Mouse (Mus musculus) intestine, postnatal 0 days (tissue): Measurements from ENCODE around the gene Smim22. TPM values are rescaled to one million over a fixed set of nuclear protein-coding genes. Genes with fewer than 3 reads are reported as not detected.

Experiments used
- ATAC-seq: fragments of 200-750 bp; cut with Nextera tagmentation; 2 replicates; pipeline ENCODE4 v1.8.0; 2017; ENCODE audit warnings: mild to moderate bottlenecking, moderate TSS enrichment, moderate library complexity
- H3K27ac ChIP-seq: fragments of 300-500 bp; sonication (generic); 2 replicates; pipeline ENCODE4 v1.5.1; 2014; ENCODE audit warnings: mild to moderate bottlenecking, low read depth, low read length, moderate library complexity
- H3K27me3 ChIP-seq: fragments of 300-500 bp; sonication (generic); replicated peaks from 2 replicates; pipeline ENCODE4 v1.6.1; 2014; ENCODE audit warnings: low read length, mixed read lengths; ENCODE audit not compliant: control insufficient read depth, insufficient read depth
- H3K36me3 ChIP-seq: fragments of 300-500 bp; sonication (generic); 2 replicates; pipeline ENCODE4 v1.6.1; 2014; ENCODE audit warnings: mild to moderate bottlenecking, moderate library complexity; ENCODE audit not compliant: control insufficient read depth, insufficient read depth
- H3K4me1 ChIP-seq: fragments of 300-500 bp; sonication (generic); replicated peaks from 2 replicates; pipeline ENCODE4 v1.6.1; 2014; ENCODE audit warnings: antibody characterized with exemption, low read length, mixed read lengths; ENCODE audit not compliant: control insufficient read depth, insufficient read depth
- H3K4me2 ChIP-seq: fragments of 300-500 bp; sonication (generic); replicated peaks from 2 replicates; pipeline ENCODE4 v1.6.1; 2014; ENCODE audit warnings: low read depth, mild to moderate bottlenecking, moderate library complexity
- H3K4me3 ChIP-seq: fragments of 300-500 bp; sonication (generic); 2 replicates; pipeline ENCODE4 v1.5.1; 2014; ENCODE audit warnings: low read depth, low read length
- H3K9ac ChIP-seq: fragments of 300-500 bp; sonication (generic); 2 replicates; pipeline ENCODE4 v1.6.1; 2014; ENCODE audit warnings: mild to moderate bottlenecking, low read depth, low read length
- H3K9me3 ChIP-seq: fragments of 300-500 bp; sonication (generic); 2 replicates; pipeline ENCODE4 v1.6.1; 2016; ENCODE audit warnings: mixed run types; ENCODE audit not compliant: control insufficient read depth
- CTCF ChIP-seq: sonication (generic); IDR thresholded peaks from 2 replicates; pipeline ENCODE4 v1.5.1; 2016; ENCODE audit warnings: low read depth, mild to moderate bottlenecking, control low read depth, antibody characterized with exemption, moderate library complexity
- WGBS: fragments of 180-500 bp; shearing (Covaris S2); extraction: QIAGEN DNeasy Blood & Tissue Kit; methylation state at CpG from one replicate; pipeline ENCODE4 v1.1.7; 2014; 5-methylcytosine and 5-hydroxymethylcytosine counted together
- polyA plus RNA-seq: library from polyadenylated mRNA; unstranded; fragments of >200 nt; fragmentation: Nextera tagmentation; extraction: Ambion mirVana; gene quantifications from 2 replicates; pipeline ENCODE4 v1.2.1, GENCODE M21; 2015

Smim22 gene
- polyA plus RNA-seq, 1 experiment from 2014 or later = 329 TPM

GRCm38 (mm10) chr16:4978275-4979051, 28.6 kb upstream of the Smim22 start:
- no peak for TF ChIP-seq CTCF
- Histone ChIP-seq H3K36me3 (no peaks in the 10 kb centered on the region), H3K27ac (no peak overlapping the region), H3K4me2 (no peak overlapping the region), H3K4me1 (no peaks in the 10 kb centered on the region), H3K9me3 (no peaks in the 10 kb centered on the region), H3K27me3 (no peaks in the 10 kb centered on the region), H3K4me3 (no peak overlapping the region), H3K9ac (no peak overlapping the region)
- 52% methylated on average over 5 of the region's 5 CpGs for WGBS
- ATAC-seq = no peak

- Histone ChIP-seq H3K4me2 (no peak overlapping the region), H3K36me3 (no peaks in the 10 kb centered on the region), H3K27ac (no peak overlapping the region), H3K4me3 (no peak overlapping the region), H3K9me3 (no peaks in the 10 kb centered on the region), H3K27me3 (no peaks in the 10 kb centered on the region), H3K9ac (no peak overlapping the region), H3K4me1 (no peaks in the 10 kb centered on the region)
- WGBS = 66% methylated on average over 4 of the region's 4 CpGs
- no peak; the same call in 1 of the 2 replicates for ATAC-seq
- TF ChIP-seq CTCF = peak; percentile 77
These were observed 27.2 kb upstream of the Smim22 start for GRCm38 (mm10) chr16:4979755-4980380.

GRCm38 (mm10) chr16:4984717-4985116, 22.4 kb upstream of the Smim22 start:
- no peak for ATAC-seq
- Histone ChIP-seq H3K9ac (no peak overlapping the region), H3K27ac (no peak overlapping the region), H3K36me3 (no peaks in the 10 kb centered on the region), H3K4me3 (no peak overlapping the region), H3K27me3 (no peaks in the 10 kb centered on the region), H3K4me2 (no peak overlapping the region), H3K4me1 (no peaks in the 10 kb centered on the region), H3K9me3 (no peaks in the 10 kb centered on the region)
- TF ChIP-seq CTCF = no peak
- WGBS = 91% methylated on average over 12 of the region's 12 CpGs

- H3K27ac ChIP-seq = no peak overlapping the region
- ATAC-seq = no peak
- H3K4me1 ChIP-seq = 0 out of 2 replicates have a peak, but pooled peaks cover 6% of the 10 kb centered on the region
- TF ChIP-seq CTCF = no peak
- no peaks in the 10 kb centered on the region for H3K27me3 ChIP-seq
- WGBS = 87% methylated on average over 4 of the region's 4 CpGs
- H3K4me3 ChIP-seq = no peak overlapping the region
- no peaks in the 10 kb centered on the region for H3K36me3 ChIP-seq
- no peak overlapping the region for H3K9ac ChIP-seq
- H3K9me3 ChIP-seq = no peaks in the 10 kb centered on the region
- no peak overlapping the region for H3K4me2 ChIP-seq
These were observed 13.8 kb upstream of the Smim22 start for GRCm38 (mm10) chr16:4993276-4993675.

- 20% methylated on average over 2 of the region's 3 CpGs for WGBS
- Histone ChIP-seq H3K4me1 (0 out of 2 replicates have a peak, but pooled peaks cover 6% of the 10 kb centered on the region), H3K9me3 (no peaks in the 10 kb centered on the region), H3K9ac (no peak within 1 kb of the TSS), H3K4me3 (no peak within 1 kb of the TSS), H3K36me3 (no peaks in the 10 kb centered on the region), H3K27ac (no peak within 1 kb of the TSS), H3K4me2 (no peak within 1 kb of the TSS), H3K27me3 (no peaks in the 10 kb centered on the region)
- no peak for TF ChIP-seq CTCF
- ATAC-seq = no peak
These were observed 9.5 kb upstream of the Smim22 start, which contains the start of gene Sept12 for GRCm38 (mm10) chr16:4997553-4997952. Sept12 (minus strand) TSS chr16:4997852.

- Histone ChIP-seq H3K4me1 (0 out of 2 replicates have a peak, but pooled peaks cover 6% of the 10 kb centered on the region), H3K4me3 (no peak overlapping the region), H3K9me3 (no peaks in the 10 kb centered on the region), H3K4me2 (no peak overlapping the region), H3K27me3 (no peaks in the 10 kb centered on the region), H3K36me3 (no peaks in the 10 kb centered on the region), H3K27ac (no peak overlapping the region), H3K9ac (no peak overlapping the region)
- 8% methylated on average over 1 of the region's 1 CpGs for WGBS
- TF ChIP-seq CTCF = no peak
- ATAC-seq = no peak
These were observed 8.1 kb upstream of the Smim22 start for GRCm38 (mm10) chr16:4998984-4999383.
